Mouse (Mus musculus) myocyte (in vitro differentiated cells): ENCODE results near the gene Miga2. TPM values are rescaled to one million over a fixed set of nuclear protein-coding genes. Genes with fewer than 3 reads are reported as not detected.
A peak's percentile ranks its signal among the peaks of the same experiment; 100 is the strongest.

Experiments
- H3K27me3 ChIP-seq: one replicate; pipeline ENCODE4 v1.6.1; 2011; ENCODE audit not compliant: control insufficient read depth, insufficient read depth, insufficient read length
- H3K36me3 ChIP-seq: one replicate; pipeline ENCODE4 v1.6.1; 2011; ENCODE audit not compliant: control insufficient read depth, insufficient read depth
- H3K4me2 ChIP-seq: one replicate; pipeline ENCODE4 v1.6.1; 2011; ENCODE audit warnings: low read depth, control low read depth
- H3K4me3 ChIP-seq: one replicate; pipeline ENCODE4 v1.5.1; 2011; ENCODE audit warnings: mild to moderate bottlenecking, control low read depth, moderate library complexity
- H3K79me2 ChIP-seq: one replicate; pipeline ENCODE4 v1.6.1; 2011; ENCODE audit not compliant: control insufficient read depth, insufficient read depth
- H3ac ChIP-seq: one replicate; pipeline ENCODE4 v1.6.1; 2011; ENCODE audit not compliant: control insufficient read depth, insufficient read length
- CEBPB ChIP-seq: IDR thresholded peaks from 2 replicates; pipeline ENCODE4 v1.6.1; 2011; ENCODE audit warnings: mild to moderate bottlenecking, moderate library complexity; ENCODE audit not compliant: poor library complexity, insufficient read depth, severe bottlenecking
- E2F4 ChIP-seq: IDR thresholded peaks from one replicate; pipeline ENCODE4 v1.6.1; 2011; ENCODE audit warnings: mild to moderate bottlenecking, control low read depth, moderate library complexity; ENCODE audit not compliant: insufficient read depth
- MAX ChIP-seq: IDR thresholded peaks from one replicate; pipeline ENCODE4 v1.6.1; 2011; ENCODE audit warnings: low read depth, mild to moderate bottlenecking, control low read depth
- MYOD1 ChIP-seq, 3 experiments: IDR thresholded peaks; one replicate each; pipeline ENCODE4 v1.6.1; 2011; ENCODE audit warnings: control low read depth in 2 of 3, low read depth in 2 of 3, mild to moderate bottlenecking in 2 of 3, moderate library complexity in 1 of 3; ENCODE audit not compliant: insufficient read length in 2 of 3, control insufficient read depth in 1 of 3
- MYOG ChIP-seq, 3 experiments: IDR thresholded peaks; one replicate each; pipeline ENCODE4 v1.6.1; 2011; ENCODE audit warnings: control low read depth in 2 of 3, low read depth in 2 of 3, mild to moderate bottlenecking in 2 of 3; ENCODE audit not compliant: insufficient read length in 2 of 3, control insufficient read depth in 1 of 3, insufficient read depth in 1 of 3
- POLR2A ChIP-seq: IDR thresholded peaks from one replicate; pipeline ENCODE4 v1.6.1; 2011; ENCODE audit warnings: low read depth, mild to moderate bottlenecking, control low read depth, moderate library complexity; ENCODE audit not compliant: insufficient read length
- POLR2AphosphoS2 ChIP-seq: IDR thresholded peaks from one replicate; pipeline ENCODE4 v1.6.1; 2011; ENCODE audit warnings: low read depth, control low read depth; ENCODE audit not compliant: insufficient read length
- SRF ChIP-seq: IDR thresholded peaks from one replicate; pipeline ENCODE4 v1.6.1; 2011; ENCODE audit warnings: low read depth; ENCODE audit not compliant: control insufficient read depth, insufficient read length
- TCF12 ChIP-seq: IDR thresholded peaks from one replicate; pipeline ENCODE4 v1.6.1; 2011; ENCODE audit warnings: mild to moderate bottlenecking, control low read depth; ENCODE audit not compliant: poor library complexity, insufficient read depth, severe bottlenecking
- TCF3 ChIP-seq: IDR thresholded peaks from one replicate; pipeline ENCODE4 v1.6.1; 2011; ENCODE audit warnings: low read depth, control low read depth; ENCODE audit not compliant: insufficient read length
- USF1 ChIP-seq: IDR thresholded peaks from one replicate; pipeline ENCODE4 v1.6.1; 2011; ENCODE audit warnings: low read depth, mild to moderate bottlenecking, control low read depth, moderate library complexity
- polyA plus RNA-seq: library from polyadenylated mRNA; unstranded; fragments of >200 nt; fragmentation: generic; extraction: Trizol; gene quantifications from one replicate; pipeline ENCODE4 v1.2.1, GENCODE M21; 2012; ENCODE audit warnings: missing spikeins

The Miga2 gene
- polyA plus RNA-seq, 1 experiment: 13.6 TPM

- H3K79me2 ChIP-seq: peaks cover 76% of the 10 kb centered on the region
- TF ChIP-seq POLR2A (no peak), E2F4 (no peak), CEBPB (no peak), MYOG (IDR thresholded peaks at IDR 0.05; ENCODE audit: control insufficient read depth in 1 of 3, insufficient read depth in 1 of 3, insufficient read length in 2 of 3, low read depth in 2 of 3) (no peak), SRF (no peak)
- peak overlapping the region; percentile 94 for H3K4me2 ChIP-seq
- H3K27me3 ChIP-seq: no peaks in the 10 kb centered on the region
- H3K36me3 ChIP-seq: no peaks in the 10 kb centered on the region
- no peak overlapping the region for H3ac ChIP-seq
- H3K4me3 ChIP-seq: no peak overlapping the region
Measured at GRCm38 (mm10) chr2:30419112-30419511, 55.1 kb downstream of the Miga2 start.

GRCm38 (mm10) chr2:30421432-30421831 is 57.4 kb downstream of the Miga2 start:
- Histone ChIP-seq H3K36me3 (no peaks in the 10 kb centered on the region), H3K27me3 (no peaks in the 10 kb centered on the region), H3K79me2 (peaks cover 86% of the 10 kb centered on the region), H3ac (no peak overlapping the region), H3K4me3 (no peak overlapping the region), H3K4me2 (no peak overlapping the region)
- TF ChIP-seq POLR2A (no peak), MYOG (IDR thresholded peaks at IDR 0.05; ENCODE audit: control insufficient read depth in 1 of 3, insufficient read depth in 1 of 3, insufficient read length in 2 of 3, low read depth in 2 of 3) (no peak), TCF3 (no peak), MAX (no peak), POLR2AphosphoS2 (no peak)

GRCm38 (mm10) chr2:30429156-30429555 is 65.1 kb downstream of the Miga2 start:
- Histone ChIP-seq H3K4me3 (no peak overlapping the region), H3ac (no peak overlapping the region), H3K36me3 (peaks cover 30% of the 10 kb centered on the region), H3K79me2 (peaks cover 11% of the 10 kb centered on the region), H3K27me3 (no peaks in the 10 kb centered on the region), H3K4me2 (no peak overlapping the region)
- TF ChIP-seq CEBPB (peak; percentile 67; the same call in 1 of the 2 replicates), MYOG (IDR thresholded peaks at IDR 0.05; ENCODE audit: control insufficient read depth in 1 of 3, insufficient read depth in 1 of 3, insufficient read length in 2 of 3, low read depth in 2 of 3) (peak in 2 of 3 experiments; percentile 57 to 73), MYOD1 (IDR thresholded peaks at IDR 0.05; ENCODE audit: control insufficient read depth in 1 of 3, insufficient read length in 2 of 3, low read depth in 2 of 3) (peak in 2 of 3 experiments; percentile 32 to 55), TCF12 (peak; percentile 20), SRF (no peak), USF1 (no peak), TCF3 (no peak), POLR2AphosphoS2 (no peak), MAX (no peak), POLR2A (no peak)

Other genes with a start within 250 kb of the Miga2 start
- gene Zer1, start 239.6 kb upstream of the Miga2 start, polyA plus RNA-seq: 13.1 TPM
- gene Tbc1d13, start 230.5 kb upstream of the Miga2 start, polyA plus RNA-seq: 25.8 TPM
- gene Endog, start 192.7 kb upstream of the Miga2 start, polyA plus RNA-seq: 17.6 TPM
- gene Spout1, start 185.8 kb upstream of the Miga2 start, polyA plus RNA-seq: 28.7 TPM
- 11.3 TPM for gene Kyat1, start 158.4 kb upstream of the Miga2 start, polyA plus RNA-seq
- gene Lrrc8a, start 126.5 kb upstream of the Miga2 start, polyA plus RNA-seq: 22.6 TPM
- 0.55 TPM for gene Gm28035, start 123.7 kb upstream of the Miga2 start, polyA plus RNA-seq
- gene Phyhd1, start 98.0 kb upstream of the Miga2 start, polyA plus RNA-seq: 14.7 TPM
- gene Gm28038, start 83.2 kb upstream of the Miga2 start, polyA plus RNA-seq: not detected
- 28.3 TPM for gene Dolk, start 77.9 kb upstream of the Miga2 start, polyA plus RNA-seq
- 54.0 TPM for gene Nup188, start 77.8 kb upstream of the Miga2 start, polyA plus RNA-seq
- gene Sh3glb2, start 4.9 kb upstream of the Miga2 start, polyA plus RNA-seq: 73.7 TPM
- gene Dolpp1, start 28.0 kb downstream of the Miga2 start, polyA plus RNA-seq: 15.7 TPM
- 42.2 TPM for gene Crat, start 51.6 kb downstream of the Miga2 start, polyA plus RNA-seq
- 151 TPM for gene Ptpa, start 51.8 kb downstream of the Miga2 start, polyA plus RNA-seq
- gene Ier5l, start 110.0 kb downstream of the Miga2 start, polyA plus RNA-seq: 20.5 TPM
- gene Cstad, start 230.8 kb downstream of the Miga2 start, polyA plus RNA-seq: 0.77 TPM